Mouse (Mus musculus): ENCODE results near the gene Slc17a2. TPM values are rescaled to one million over a fixed set of nuclear protein-coding genes. Genes with fewer than 3 reads are reported as not detected.

Gene Slc17a2
- polyA plus RNA-seq, 1 experiment from 2014 or later = 0.05 TPM

GRCm38 (mm10) chr13:23867405-23867804 is 60.6 kb downstream of the Slc17a2 start, which contains the start of gene Slc17a1:
Gene Slc17a1, plus strand, starts transcription at chr13:23867750.
- H3K4me1 ChIP-seq (replicated peaks; ENCODE audit: control insufficient read depth, insufficient read depth, low read length) = no peaks in the 10 kb centered on the region
- WGBS = 85% methylated on average over 7 of the region's 7 CpGs
- no peak for ATAC-seq

GRCm38 (mm10) chr13:23868790-23869533 is 62.2 kb downstream of the Slc17a2 start:
- Histone ChIP-seq H3K9ac (ENCODE audit: low read depth, low read length) (no peak overlapping the region), H3K9me3 (ENCODE audit: control insufficient read depth) (no peaks in the 10 kb centered on the region), H3K4me3 (ENCODE audit: low read depth, low read length) (no peak overlapping the region), H3K27me3 (replicated peaks; ENCODE audit: control insufficient read depth, insufficient read depth, low read length) (no peaks in the 10 kb centered on the region), H3K4me1 (replicated peaks; ENCODE audit: control insufficient read depth, insufficient read depth, low read length) (0 out of 2 replicates have a peak, but pooled peaks cover 2% of the 10 kb centered on the region), H3K4me2 (replicated peaks; ENCODE audit: low read depth) (no peak overlapping the region), H3K27ac (ENCODE audit: low read depth, low read length) (no peak overlapping the region), H3K36me3 (ENCODE audit: control insufficient read depth, insufficient read depth) (no peaks in the 10 kb centered on the region)
- no peak for ATAC-seq
- 71% methylated on average over 8 of the region's 8 CpGs for WGBS
- no peak for TF ChIP-seq CTCF (IDR thresholded peaks at IDR 0.05; ENCODE audit: low read depth)

More at GRCm38 (mm10) chr13:23867405-23867804, 60.6 kb downstream of the Slc17a2 start, which contains the start of gene Slc17a1:
- H3K4me3 ChIP-seq (ENCODE audit: low read depth, low read length) = no peak within 1 kb of the TSS
- no peak within 1 kb of the TSS for H3K4me2 ChIP-seq (replicated peaks; ENCODE audit: low read depth)
- no peaks in the 10 kb centered on the region for H3K27me3 ChIP-seq (replicated peaks; ENCODE audit: control insufficient read depth, insufficient read depth, low read length)
- no peak within 1 kb of the TSS; the same call in 1 of the 2 replicates for H3K27ac ChIP-seq (ENCODE audit: low read depth, low read length)
- no peaks in the 10 kb centered on the region for H3K36me3 ChIP-seq (ENCODE audit: control insufficient read depth, insufficient read depth)
- TF ChIP-seq CTCF (IDR thresholded peaks at IDR 0.05; ENCODE audit: low read depth) = no peak
- H3K9ac ChIP-seq (ENCODE audit: low read depth, low read length) = no peak within 1 kb of the TSS
- H3K9me3 ChIP-seq (ENCODE audit: control insufficient read depth) = no peaks in the 10 kb centered on the region

GRCm38 (mm10) chr13:23869996-23870395 is 63.2 kb downstream of the Slc17a2 start:
- Histone ChIP-seq H3K9ac (ENCODE audit: low read depth, low read length) (no peak overlapping the region), H3K4me1 (replicated peaks; ENCODE audit: control insufficient read depth, insufficient read depth, low read length) (0 out of 2 replicates have a peak, but pooled peaks cover 2% of the 10 kb centered on the region), H3K4me3 (ENCODE audit: low read depth, low read length) (no peak overlapping the region), H3K36me3 (ENCODE audit: control insufficient read depth, insufficient read depth) (no peaks in the 10 kb centered on the region), H3K9me3 (ENCODE audit: control insufficient read depth) (no peaks in the 10 kb centered on the region), H3K27me3 (replicated peaks; ENCODE audit: control insufficient read depth, insufficient read depth, low read length) (no peaks in the 10 kb centered on the region), H3K27ac (ENCODE audit: low read depth, low read length) (no peak overlapping the region), H3K4me2 (replicated peaks; ENCODE audit: low read depth) (no peak overlapping the region)
- no peak for TF ChIP-seq CTCF (IDR thresholded peaks at IDR 0.05; ENCODE audit: low read depth)
- no peak for ATAC-seq
- 61% methylated on average over 3 of the region's 3 CpGs for WGBS

GRCm38 (mm10) chr13:23873141-23873540 is 66.3 kb downstream of the Slc17a2 start:
- TF ChIP-seq CTCF (IDR thresholded peaks at IDR 0.05; ENCODE audit: low read depth) = no peak
- 48% methylated on average over 5 of the region's 5 CpGs for WGBS

More at GRCm38 (mm10) chr13:23873141-23873540, 66.3 kb downstream of the Slc17a2 start:
- 0 out of 2 replicates have a peak, but pooled peaks cover 2% of the 10 kb centered on the region for H3K4me1 ChIP-seq (replicated peaks; ENCODE audit: control insufficient read depth, insufficient read depth, low read length)
- no peaks in the 10 kb centered on the region for H3K36me3 ChIP-seq (ENCODE audit: control insufficient read depth, insufficient read depth)
- H3K9me3 ChIP-seq (ENCODE audit: control insufficient read depth) = no peaks in the 10 kb centered on the region
- H3K4me3 ChIP-seq (ENCODE audit: low read depth, low read length) = no peak overlapping the region
- no peaks in the 10 kb centered on the region for H3K27me3 ChIP-seq (replicated peaks; ENCODE audit: control insufficient read depth, insufficient read depth, low read length)
- H3K27ac ChIP-seq (ENCODE audit: low read depth, low read length) = no peak overlapping the region
- H3K4me2 ChIP-seq (replicated peaks; ENCODE audit: low read depth) = no peak overlapping the region
- ATAC-seq = no peak
- no peak overlapping the region for H3K9ac ChIP-seq (ENCODE audit: low read depth, low read length)

Other genes with a start within 250 kb of the Slc17a2 start
- gene Hist1h3e, start 244.6 kb upstream of the Slc17a2 start, polyA plus RNA-seq (2015; fragmentation: Nextera tagmentation; extraction: Ambion mirVana) = 2.2 and 2.4 TPM in 2 replicates
- gene Hist1h2ae, start 235.8 kb upstream of the Slc17a2 start, polyA plus RNA-seq (2015; fragmentation: Nextera tagmentation; extraction: Ambion mirVana) = 17.7 and 24.0 TPM in 2 replicates
- gene Hist1h2bg, start 235.6 kb upstream of the Slc17a2 start, polyA plus RNA-seq (2015; fragmentation: Nextera tagmentation; extraction: Ambion mirVana) = 3.1 and 4.4 TPM in 2 replicates
- 0.64 and 1.3 TPM in 2 replicates for gene Hist1h2bf, start 232.8 kb upstream of the Slc17a2 start, polyA plus RNA-seq (2015; fragmentation: Nextera tagmentation; extraction: Ambion mirVana)
- 0.97 and 1.3 TPM in 2 replicates for gene Hist1h2ad, start 232.6 kb upstream of the Slc17a2 start, polyA plus RNA-seq (2015; fragmentation: Nextera tagmentation; extraction: Ambion mirVana)
- 1.6 and 2.3 TPM in 2 replicates for gene Hist1h3d, start 231.2 kb upstream of the Slc17a2 start, polyA plus RNA-seq (2015; fragmentation: Nextera tagmentation; extraction: Ambion mirVana)
- 34.7 and 35.3 TPM in 2 replicates for gene Hist1h4d, start 225.4 kb upstream of the Slc17a2 start, polyA plus RNA-seq (2015; fragmentation: Nextera tagmentation; extraction: Ambion mirVana)
- gene Hist1h2be, start 185.9 kb upstream of the Slc17a2 start, polyA plus RNA-seq (2015; fragmentation: Nextera tagmentation; extraction: Ambion mirVana) = 0.30 and 0.46 TPM in 2 replicates
- 6.8 and 6.9 TPM in 2 replicates for gene Hist1h1e, start 184.4 kb upstream of the Slc17a2 start, polyA plus RNA-seq (2015; fragmentation: Nextera tagmentation; extraction: Ambion mirVana)
- 0.46 TPM in 2 replicates for gene Hist1h2ac, start 123.0 kb upstream of the Slc17a2 start, polyA plus RNA-seq (2015; fragmentation: Nextera tagmentation; extraction: Ambion mirVana)
- gene Hist1h2bc, start 122.8 kb upstream of the Slc17a2 start, polyA plus RNA-seq (2015; fragmentation: Nextera tagmentation; extraction: Ambion mirVana) = 211 and 224 TPM in 2 replicates
- not detected in 2 replicates for gene Hist1h1t, start 111.2 kb upstream of the Slc17a2 start, polyA plus RNA-seq (2015; fragmentation: Nextera tagmentation; extraction: Ambion mirVana)
- gene Hist1h4c, start 108.5 kb upstream of the Slc17a2 start, polyA plus RNA-seq (2015; fragmentation: Nextera tagmentation; extraction: Ambion mirVana) = 2.9 and 3.0 TPM in 2 replicates
- gene Hfe, start 96.1 kb upstream of the Slc17a2 start, polyA plus RNA-seq (2015; fragmentation: Nextera tagmentation; extraction: Ambion mirVana) = 12.5 TPM in 2 replicates
- gene Hist1h1c, start 68.2 kb upstream of the Slc17a2 start, polyA plus RNA-seq (2015; fragmentation: Nextera tagmentation; extraction: Ambion mirVana) = 105 and 107 TPM in 2 replicates
- gene Hist1h3c, start 61.4 kb upstream of the Slc17a2 start, polyA plus RNA-seq (2015; fragmentation: Nextera tagmentation; extraction: Ambion mirVana) = 1.2 and 1.4 TPM in 2 replicates
- gene Hist1h2bb, start 60.3 kb upstream of the Slc17a2 start, polyA plus RNA-seq (2015; fragmentation: Nextera tagmentation; extraction: Ambion mirVana) = 0.37 and 0.48 TPM in 2 replicates
- gene Hist1h2ab, start 55.9 kb upstream of the Slc17a2 start, polyA plus RNA-seq (2015; fragmentation: Nextera tagmentation; extraction: Ambion mirVana) = 11.7 and 12.1 TPM in 2 replicates
- 1.3 and 1.5 TPM in 2 replicates for gene Hist1h3b, start 54.7 kb upstream of the Slc17a2 start, polyA plus RNA-seq (2015; fragmentation: Nextera tagmentation; extraction: Ambion mirVana)
- 0.76 and 1.4 TPM in 2 replicates for gene Hist1h4b, start 50.0 kb upstream of the Slc17a2 start, polyA plus RNA-seq (2015; fragmentation: Nextera tagmentation; extraction: Ambion mirVana)
- gene Hist1h4a, start 45.8 kb upstream of the Slc17a2 start, polyA plus RNA-seq (2015; fragmentation: Nextera tagmentation; extraction: Ambion mirVana) = 0.43 TPM in 1 of 2 replicates, not detected in the other
- 4.1 and 4.5 TPM in 2 replicates for gene Hist1h3a, start 44.6 kb upstream of the Slc17a2 start, polyA plus RNA-seq (2015; fragmentation: Nextera tagmentation; extraction: Ambion mirVana)
- gene Hist1h1a, start 43.3 kb upstream of the Slc17a2 start, polyA plus RNA-seq (2015; fragmentation: Nextera tagmentation; extraction: Ambion mirVana) = 0.60 and 0.85 TPM in 2 replicates
- 0.10 TPM in 1 of 2 replicates, not detected in the other for gene Trim38, start 37.1 kb upstream of the Slc17a2 start, polyA plus RNA-seq (2015; fragmentation: Nextera tagmentation; extraction: Ambion mirVana)
- gene Slc17a3, start 32.4 kb downstream of the Slc17a2 start, polyA plus RNA-seq (2015; fragmentation: Nextera tagmentation; extraction: Ambion mirVana) = 0.09 and 0.12 TPM in 2 replicates
- gene Slc17a1, start 60.8 kb downstream of the Slc17a2 start, polyA plus RNA-seq (2015; fragmentation: Nextera tagmentation; extraction: Ambion mirVana) = 0.68 and 0.98 TPM in 2 replicates
- 31.3 and 39.0 TPM in 2 replicates for gene Slc17a4, start 108.0 kb downstream of the Slc17a2 start, polyA plus RNA-seq (2015; fragmentation: Nextera tagmentation; extraction: Ambion mirVana)
- not detected in 2 replicates for gene Hist1h2ba, start 127.2 kb downstream of the Slc17a2 start, polyA plus RNA-seq (2015; fragmentation: Nextera tagmentation; extraction: Ambion mirVana)
- not detected in 2 replicates for gene Hist1h2aa, start 127.5 kb downstream of the Slc17a2 start, polyA plus RNA-seq (2015; fragmentation: Nextera tagmentation; extraction: Ambion mirVana)
- 7.1 and 9.0 TPM in 2 replicates for gene Scgn, start 184.2 kb downstream of the Slc17a2 start, polyA plus RNA-seq (2015; fragmentation: Nextera tagmentation; extraction: Ambion mirVana)